Mouse (Mus musculus): Measurements from ENCODE around the gene Ypel4.

DNA sequence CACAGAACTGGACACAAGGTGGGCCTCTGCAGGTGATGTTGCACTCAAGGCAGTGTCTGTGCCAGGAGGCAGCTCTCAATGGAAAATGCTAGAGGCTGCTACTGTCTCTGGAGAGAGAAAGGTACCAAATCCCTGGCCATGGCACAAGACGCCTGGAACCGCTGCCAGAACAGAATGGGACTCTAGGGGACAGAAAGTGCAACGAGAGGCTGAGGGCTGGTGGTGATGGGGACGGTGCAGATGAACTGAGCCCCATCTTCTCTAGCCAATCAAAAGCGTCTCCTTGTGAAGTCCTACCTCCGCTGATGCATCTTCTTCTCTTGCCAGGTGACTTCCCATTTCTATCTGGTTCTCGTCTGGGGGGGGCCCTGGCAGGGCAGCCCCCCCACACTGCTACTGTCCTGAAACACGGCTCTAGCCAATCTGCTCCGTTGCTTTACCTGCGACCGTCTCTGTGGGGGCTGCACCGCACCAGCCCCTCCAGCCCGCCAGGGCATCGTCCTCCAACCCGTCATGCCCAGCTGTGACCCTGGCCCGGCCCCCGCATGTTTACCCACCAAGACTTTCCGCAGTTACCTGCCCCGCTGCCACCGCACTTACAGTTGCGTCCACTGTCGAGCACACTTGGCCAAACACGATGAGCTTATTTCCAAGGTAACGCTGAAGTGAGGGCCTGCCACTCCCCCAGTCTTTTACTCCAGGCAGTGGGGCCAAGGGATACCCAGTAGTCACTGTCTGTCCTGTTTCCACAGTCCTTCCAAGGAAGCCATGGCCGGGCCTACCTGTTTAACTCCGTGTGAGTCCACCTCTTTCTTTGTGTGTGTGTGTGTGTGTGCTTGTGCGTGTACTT is 2.7 kb downstream of the Ypel4 start:
- TF ChIP-seq CTCF (IDR thresholded peaks at IDR 0.05; ENCODE audit: low read depth) (no peak), EP300 (optimal IDR thresholded peaks at IDR 0.05) (no peak)
